Comparison of ENCODE assay signal across 8 mouse cellular contexts in genomic region chr1:195131675-195132015, GRCm38 (mm10). TPM values are rescaled to one million over a fixed set of nuclear protein-coding genes. Genes with fewer than 3 reads are reported as not detected.
A peak's percentile ranks its signal among the peaks of the same experiment; 100 is the strongest.
DNase-seq lines count a peak whose midpoint lies in the region; ATAC-seq and TF ChIP-seq lines count a peak whose summit lies in the region.

No protein-coding gene starts in this region.

- peak overlapping the region; percentile 66 for H3K4me2 ChIP-seq in heart, postnatal 0 days (ENCODE audit: low read depth, low read length)
- peak overlapping the region; percentile 63 for H3K4me2 ChIP-seq in hindbrain, embryonic 16.5 days (ENCODE audit: low read length)
- peak overlapping the region; percentile 54 for H3K4me2 ChIP-seq in midbrain, embryonic 13.5 days (replicated peaks)

- no peaks in the 10 kb centered on the region for H3K27me3 ChIP-seq in heart, postnatal 0 days (ENCODE audit: control insufficient read depth, insufficient read depth, low read length)
- no peaks in the 10 kb centered on the region for H3K27me3 ChIP-seq in hindbrain, embryonic 16.5 days (replicated peaks; ENCODE audit: control insufficient read depth, insufficient read depth, low read length)
- no peaks in the 10 kb centered on the region for H3K27me3 ChIP-seq in midbrain, embryonic 13.5 days

- ATAC-seq in heart, postnatal 0 days (ENCODE audit: insufficient read depth, low read depth): no peak
- no peak for ATAC-seq in hindbrain, embryonic 16.5 days
- ATAC-seq in midbrain, embryonic 13.5 days: no peak

- no peaks in the 10 kb centered on the region for H3K4me1 ChIP-seq in heart, postnatal 0 days (ENCODE audit: control insufficient read depth, insufficient read depth)
- 0 out of 2 replicates have a peak, but pooled peaks cover 4% of the 10 kb centered on the region for H3K4me1 ChIP-seq in bone marrow macrophage, adult 2 months (ENCODE audit: control insufficient read depth, insufficient read depth, low read length)
- peaks cover 7% of the 10 kb centered on the region for H3K4me1 ChIP-seq in hindbrain, embryonic 16.5 days (ENCODE audit: control insufficient read depth, insufficient read depth, low read depth, low read length)
- H3K4me1 ChIP-seq in midbrain, embryonic 13.5 days (replicated peaks): peaks cover 13% of the 10 kb centered on the region

- WGBS in heart, postnatal 0 days: 21% methylated on average over 4 of the region's 4 CpGs
- 23% methylated on average over 4 of the region's 4 CpGs for WGBS in hindbrain, embryonic 16.5 days
- WGBS in midbrain, embryonic 13.5 days: 29% methylated on average over 4 of the region's 4 CpGs

- H3K9me3 ChIP-seq in heart, postnatal 0 days (replicated peaks; ENCODE audit: control insufficient read depth, low read length): no peaks in the 10 kb centered on the region
- H3K9me3 ChIP-seq in hindbrain, embryonic 16.5 days (ENCODE audit: control insufficient read depth, low read length): no peaks in the 10 kb centered on the region
- H3K9me3 ChIP-seq in midbrain, embryonic 13.5 days: no peaks in the 10 kb centered on the region

- no peak for TF ChIP-seq POLR2A in bone marrow macrophage, adult 2 months (IDR thresholded peaks at IDR 0.05; ENCODE audit: borderline replicate concordance, low read depth, low read length)

- peaks cover 16% of the 10 kb centered on the region for H3K36me3 ChIP-seq in heart, postnatal 0 days (replicated peaks; ENCODE audit: control insufficient read depth, insufficient read depth, low read length)
- no peaks in the 10 kb centered on the region for H3K36me3 ChIP-seq in hindbrain, embryonic 16.5 days (ENCODE audit: control insufficient read depth, insufficient read depth, low read length)
- H3K36me3 ChIP-seq in midbrain, embryonic 13.5 days: 0 out of 2 replicates have a peak, but pooled peaks cover 6% of the 10 kb centered on the region

- H3K9ac ChIP-seq in heart, postnatal 0 days (replicated peaks; ENCODE audit: low read depth, low read length): peak overlapping the region; percentile 98
- peak overlapping the region; percentile 81 for H3K9ac ChIP-seq in hindbrain, embryonic 16.5 days (ENCODE audit: low read depth, low read length)
- peak overlapping the region; percentile 70 for H3K9ac ChIP-seq in midbrain, embryonic 13.5 days (replicated peaks)

- peak overlapping the region; percentile 97 for H3K27ac ChIP-seq in heart, postnatal 0 days (ENCODE audit: low read depth)
- H3K27ac ChIP-seq in bone marrow macrophage, adult 2 months (ENCODE audit: insufficient read depth, low read depth, low read length): peak overlapping the region; percentile 93
- H3K27ac ChIP-seq in hindbrain, embryonic 16.5 days (ENCODE audit: low read depth, low read length): peak overlapping the region; percentile 94
- peak overlapping the region; percentile 91 for H3K27ac ChIP-seq in midbrain, embryonic 13.5 days

- DNase-seq in heart, postnatal 0 days (ENCODE audit: low spot score): no peak
- DNase-seq in heart, adult 8-10 months (ENCODE audit: low spot score): no peak
- DNase-seq in c-Kit-positive CD71-positive TER-119-positive erythroid progenitor cells, embryonic 14.5 days (ENCODE audit: low spot score): no peak
- DNase-seq in gastrocnemius, postnatal 10 days: no peak
- no peak for DNase-seq in cerebellum, adult 9-10 months

- peak overlapping the region; percentile 62 for H3K4me3 ChIP-seq in heart, postnatal 0 days (ENCODE audit: low read depth, low read length)
- H3K4me3 ChIP-seq in bone marrow macrophage, adult 2 months (ENCODE audit: insufficient read depth, low read length): peak overlapping the region; percentile 79
- peak overlapping the region; percentile 66 for H3K4me3 ChIP-seq in hindbrain, embryonic 16.5 days (ENCODE audit: low read length)
- peak overlapping the region; percentile 61 for H3K4me3 ChIP-seq in midbrain, embryonic 13.5 days (replicated peaks)

- no peak for TF ChIP-seq CTCF in heart, postnatal 0 days (IDR thresholded peaks at IDR 0.05; ENCODE audit: low read depth)
- TF ChIP-seq CTCF in bone marrow macrophage, adult 2 months (IDR thresholded peaks at IDR 0.05; ENCODE audit: low read depth, low read length): no peak

- TF ChIP-seq EP300 in heart, postnatal 0 days (IDR thresholded peaks at IDR 0.05; ENCODE audit: low read depth): no peak

RNA-seq across cellular contexts. Expression of gene Cr1l, which starts 0.3 kb away (rescaled TPM):
- 80.2 and 173 TPM in 2 replicates for total RNA-seq in heart, postnatal 0 days (2014; rRNA removed; ENCODE audit: low replicate concordance)
- polyA plus RNA-seq in heart, postnatal 0 days (2015; fragmentation: Nextera tagmentation; extraction: Ambion mirVana): 70.1 and 70.6 TPM in 2 replicates
- 10 to 100 TPM; 62.8 to 70.8 (median 66.0) TPM for total RNA-seq in heart, adult 8-10 months (2022)
- polyA plus RNA-seq in bone marrow macrophage, adult 2 months (2012; ENCODE audit: insufficient read depth, insufficient read length, missing spikeins): 107 and 123 TPM in 2 replicates
- polyA plus RNA-seq in hindbrain, embryonic 16.5 days (2015; fragmentation: Nextera tagmentation; extraction: Ambion mirVana): 39.3 and 42.5 TPM in 2 replicates
- polyA plus RNA-seq in midbrain, embryonic 13.5 days (2015; fragmentation: Nextera tagmentation; extraction: Ambion mirVana): 35.0 and 39.5 TPM in 2 replicates
- 10 to 100 TPM; 42.2 to 45.4 TPM for total RNA-seq in gastrocnemius, postnatal 10 days (2021)

RNA-seq across cellular contexts. Expression of gene Cd46, which starts 39.6 kb away (rescaled TPM):
- total RNA-seq in heart, postnatal 0 days (2014; rRNA removed; ENCODE audit: low replicate concordance): 1.6 and 8.2 TPM in 2 replicates
- 0.53 and 0.55 TPM in 2 replicates for polyA plus RNA-seq in heart, postnatal 0 days (2015; fragmentation: Nextera tagmentation; extraction: Ambion mirVana)
- 1 to 10 TPM in 3 of 4 experiments, under 1 TPM in 1; 0.46 to 1.3 (median 1.0) TPM for total RNA-seq in heart, adult 8-10 months (2022)
- polyA plus RNA-seq in bone marrow macrophage, adult 2 months (2012; ENCODE audit: insufficient read depth, insufficient read length, missing spikeins): 2.9 and 3.5 TPM in 2 replicates
- 1.1 and 1.2 TPM in 2 replicates for polyA plus RNA-seq in hindbrain, embryonic 16.5 days (2015; fragmentation: Nextera tagmentation; extraction: Ambion mirVana)
- 1.2 and 1.6 TPM in 2 replicates for polyA plus RNA-seq in midbrain, embryonic 13.5 days (2015; fragmentation: Nextera tagmentation; extraction: Ambion mirVana)
- 1 to 10 TPM in 1 of 2 experiments, under 1 TPM in 1; 0.99 to 1.4 TPM for total RNA-seq in gastrocnemius, postnatal 10 days (2021)

RNA-seq across cellular contexts. Expression of gene Cr2, which starts 44.9 kb away (rescaled TPM):
- not detected in 2 replicates for total RNA-seq in heart, postnatal 0 days (2014; rRNA removed; ENCODE audit: low replicate concordance)
- 0.11 and 0.12 TPM in 2 replicates for polyA plus RNA-seq in heart, postnatal 0 days (2015; fragmentation: Nextera tagmentation; extraction: Ambion mirVana)
- total RNA-seq in heart, adult 8-10 months (2022): under 1 TPM in 3 of 4 experiments, not detected in 1; 0.09 to 0.29 (median 0.27) TPM
- not detected in 2 replicates for polyA plus RNA-seq in bone marrow macrophage, adult 2 months (2012; ENCODE audit: insufficient read depth, insufficient read length, missing spikeins)
- polyA plus RNA-seq in hindbrain, embryonic 16.5 days (2015; fragmentation: Nextera tagmentation; extraction: Ambion mirVana): 0.72 and 0.74 TPM in 2 replicates
- 0.50 and 0.58 TPM in 2 replicates for polyA plus RNA-seq in midbrain, embryonic 13.5 days (2015; fragmentation: Nextera tagmentation; extraction: Ambion mirVana)
- not detected for total RNA-seq in gastrocnemius, postnatal 10 days (2021)
